ENCODE assay signal across 8 mouse cellular contexts in the genomic region with DNA sequence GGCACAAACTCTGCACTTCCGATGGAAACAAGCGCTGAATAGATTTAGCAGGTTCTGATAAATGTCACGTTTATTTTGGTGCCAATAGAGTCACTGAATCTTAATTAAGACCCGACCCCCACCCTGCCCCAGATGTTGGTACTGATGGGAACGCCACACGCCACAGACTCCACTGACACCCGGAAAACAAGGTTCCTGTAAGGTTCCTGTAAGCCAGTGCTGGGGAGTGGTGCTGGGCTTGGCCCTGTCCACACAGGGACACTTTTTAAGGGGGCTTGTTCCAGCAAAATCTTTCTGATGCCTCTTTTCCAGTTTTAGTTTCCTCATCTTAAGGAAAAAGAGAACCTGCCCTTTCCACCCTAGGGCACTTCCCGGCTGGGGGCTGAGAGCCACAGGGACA.
A peak's percentile ranks its signal among the peaks of the same experiment; 100 is the strongest.
DNase-seq lines count a peak whose midpoint lies in the region; ATAC-seq lines count a peak whose summit lies in the region.

No protein-coding gene starts in this region.

- peak overlapping the region; percentile 39; the same call in 1 of the 2 replicates for H3K9ac ChIP-seq in hindbrain, embryonic 12.5 days
- no peak overlapping the region; the same call in 1 of the 2 replicates for H3K9ac ChIP-seq in midbrain, embryonic 11.5 days (ENCODE audit: low read length)

- no peaks in the 10 kb centered on the region for H3K9me3 ChIP-seq in embryonic facial prominence, embryonic 10.5 days
- no peaks in the 10 kb centered on the region for H3K9me3 ChIP-seq in hindbrain, embryonic 12.5 days (replicated peaks)
- H3K9me3 ChIP-seq in midbrain, embryonic 11.5 days (ENCODE audit: control insufficient read depth, low read length) = no peaks in the 10 kb centered on the region

- H3K27me3 ChIP-seq in embryonic facial prominence, embryonic 10.5 days (replicated peaks; ENCODE audit: low read depth, poor library complexity, severe bottlenecking) = peaks cover 22% of the 10 kb centered on the region
- H3K27me3 ChIP-seq in hindbrain, embryonic 12.5 days = peaks cover 7% of the 10 kb centered on the region; the same call in 1 of the 2 replicates
- H3K27me3 ChIP-seq in midbrain, embryonic 11.5 days (ENCODE audit: control insufficient read depth, insufficient read depth, low read length) = no peaks in the 10 kb centered on the region

- H3K4me3 ChIP-seq in embryonic facial prominence, embryonic 10.5 days = peak overlapping the region; percentile 58
- H3K4me3 ChIP-seq in hindbrain, embryonic 12.5 days = peak overlapping the region; percentile 35; the same call in 1 of the 2 replicates
- peak overlapping the region; percentile 37; the same call in 1 of the 2 replicates for H3K4me3 ChIP-seq in midbrain, embryonic 11.5 days (ENCODE audit: low read depth, low read length)

- peak; percentile 67 for ATAC-seq in hindbrain, embryonic 12.5 days (ENCODE audit: low FRiP score)
- ATAC-seq in midbrain, embryonic 11.5 days (ENCODE audit: low FRiP score) = peak; percentile 69

- peak; percentile 96 for DNase-seq in heart, adult 11 months
- no peak for DNase-seq in heart, postnatal 4 days
- no peak for DNase-seq in embryonic facial prominence, embryonic 10.5 days (ENCODE audit: low spot score)
- DNase-seq in midbrain, embryonic 11.5 days (ENCODE audit: low spot score, missing footprints) = no peak
- DNase-seq in cerebellum, adult 11-12 months = no peak
- no peak for DNase-seq in adrenal gland, postnatal 10 days
- DNase-seq in thymus, postnatal 4 days = no peak

- no peaks in the 10 kb centered on the region for H3K36me3 ChIP-seq in embryonic facial prominence, embryonic 10.5 days (replicated peaks)
- no peaks in the 10 kb centered on the region for H3K36me3 ChIP-seq in hindbrain, embryonic 12.5 days
- H3K36me3 ChIP-seq in midbrain, embryonic 11.5 days (ENCODE audit: control insufficient read depth, insufficient read depth, low read length) = no peaks in the 10 kb centered on the region

- H3K27ac ChIP-seq in embryonic facial prominence, embryonic 10.5 days (replicated peaks) = peak overlapping the region; percentile 91
- H3K27ac ChIP-seq in hindbrain, embryonic 12.5 days = peak overlapping the region; percentile 81
- H3K27ac ChIP-seq in midbrain, embryonic 11.5 days (ENCODE audit: low read depth, low read length) = peak overlapping the region; percentile 46; the same call in 1 of the 2 replicates

- peaks cover 35% of the 10 kb centered on the region for H3K4me1 ChIP-seq in embryonic facial prominence, embryonic 10.5 days
- peaks cover 22% of the 10 kb centered on the region for H3K4me1 ChIP-seq in hindbrain, embryonic 12.5 days
- H3K4me1 ChIP-seq in midbrain, embryonic 11.5 days (ENCODE audit: control insufficient read depth, insufficient read depth, low read length) = peaks cover 15% of the 10 kb centered on the region

- WGBS in embryonic facial prominence, embryonic 10.5 days = 4% methylated on average over 8 of the region's 8 CpGs
- 6% methylated on average over 8 of the region's 8 CpGs for WGBS in hindbrain, embryonic 12.5 days
- 6% methylated on average over 8 of the region's 8 CpGs for WGBS in midbrain, embryonic 11.5 days

- H3K4me2 ChIP-seq in hindbrain, embryonic 12.5 days (replicated peaks) = peak overlapping the region; percentile 64
- H3K4me2 ChIP-seq in midbrain, embryonic 11.5 days = peak overlapping the region; percentile 81
